Mouse (Mus musculus) heart, embryonic 11.5 days (tissue): Measurements from ENCODE around the gene Nipsnap1. TPM values are rescaled to one million over a fixed set of nuclear protein-coding genes. Genes with fewer than 3 reads are reported as not detected.

Experiments used
- ATAC-seq: fragments of 200-750 bp; cut with Nextera tagmentation; replicated peaks from 2 replicates; pipeline ENCODE4 v1.8.0; 2017; ENCODE audit warnings: moderate library complexity; ENCODE audit not compliant: insufficient number of reproducible peaks, low FRiP score, low TSS enrichment
- H3K27ac ChIP-seq: fragments of 300-500 bp; sonication (generic); 2 replicates; pipeline ENCODE4 v1.5.1; 2014; ENCODE audit warnings: mild to moderate bottlenecking, low read depth, low read length
- H3K27me3 ChIP-seq: fragments of 300-500 bp; sonication (generic); 2 replicates; pipeline ENCODE4 v1.6.1; 2014; ENCODE audit warnings: mild to moderate bottlenecking, low read length, mixed read lengths; ENCODE audit not compliant: control insufficient read depth, insufficient read depth
- H3K36me3 ChIP-seq: fragments of 300-500 bp; sonication (generic); 2 replicates; pipeline ENCODE4 v1.6.1; 2014; ENCODE audit warnings: mild to moderate bottlenecking, low read length, moderate library complexity, mixed read lengths; ENCODE audit not compliant: control insufficient read depth, insufficient read depth
- H3K4me1 ChIP-seq: fragments of 300-500 bp; sonication (generic); 2 replicates; pipeline ENCODE4 v1.6.1; 2014; ENCODE audit warnings: low read length; ENCODE audit not compliant: control insufficient read depth, insufficient read depth
- H3K4me2 ChIP-seq: fragments of 300-500 bp; sonication (generic); 2 replicates; pipeline ENCODE4 v1.6.1; 2014; ENCODE audit warnings: mild to moderate bottlenecking, moderate library complexity
- H3K4me3 ChIP-seq: fragments of 300-500 bp; sonication (generic); 2 replicates; pipeline ENCODE4 v1.5.1; 2014; ENCODE audit warnings: low read depth, low read length
- H3K9ac ChIP-seq: fragments of 300-500 bp; sonication (generic); 2 replicates; pipeline ENCODE4 v1.6.1; 2014; ENCODE audit warnings: mild to moderate bottlenecking, low read depth, low read length, moderate library complexity
- H3K9me3 ChIP-seq: fragments of 300-500 bp; sonication (generic); replicated peaks from 2 replicates; pipeline ENCODE4 v1.6.1; 2016; ENCODE audit warnings: low read length; ENCODE audit not compliant: control insufficient read depth
- WGBS: fragments of 180-500 bp; shearing (Covaris S2); extraction: QIAGEN DNeasy Blood & Tissue Kit; methylation state at CpG from one replicate; pipeline ENCODE4 v1.1.7; 2014; ENCODE audit not compliant: insufficient replicate concordance; 5-methylcytosine and 5-hydroxymethylcytosine counted together
- polyA plus RNA-seq: library from polyadenylated mRNA; unstranded; fragments of >200 nt; fragmentation: Nextera tagmentation; extraction: Ambion mirVana; gene quantifications from 2 replicates; pipeline ENCODE4 v1.2.1, GENCODE M21; 2014

Nipsnap1 gene
- polyA plus RNA-seq, 1 experiment from 2014 or later = 34.7 TPM

GRCm38 (mm10) chr11:4837342-4837741 is 36.4 kb upstream of the Nipsnap1 start:
- Histone ChIP-seq H3K4me1 (no peaks in the 10 kb centered on the region), H3K4me2 (no peak overlapping the region), H3K9ac (no peak overlapping the region), H3K27ac (no peak overlapping the region), H3K9me3 (no peaks in the 10 kb centered on the region), H3K27me3 (no peaks in the 10 kb centered on the region), H3K36me3 (no peaks in the 10 kb centered on the region), H3K4me3 (no peak overlapping the region)
- WGBS = 74% methylated on average over 5 of the region's 5 CpGs
- no peak for ATAC-seq

GRCm38 (mm10) chr11:4838235-4838634 is 35.5 kb upstream of the Nipsnap1 start:
- no peaks in the 10 kb centered on the region for H3K4me1 ChIP-seq
- H3K27me3 ChIP-seq = no peaks in the 10 kb centered on the region
- WGBS = 86% methylated on average over 1 of the region's 1 CpGs
- H3K4me2 ChIP-seq = no peak overlapping the region
- H3K27ac ChIP-seq = no peak overlapping the region
- no peak overlapping the region for H3K4me3 ChIP-seq
- no peaks in the 10 kb centered on the region for H3K36me3 ChIP-seq
- no peak for ATAC-seq
- H3K9me3 ChIP-seq = no peaks in the 10 kb centered on the region
- no peak overlapping the region for H3K9ac ChIP-seq

GRCm38 (mm10) chr11:4840942-4841526 is 32.7 kb upstream of the Nipsnap1 start:
- no peak overlapping the region for H3K9ac ChIP-seq
- no peak overlapping the region for H3K4me3 ChIP-seq
- ATAC-seq = no peak
- H3K4me1 ChIP-seq = no peaks in the 10 kb centered on the region
- H3K27me3 ChIP-seq = no peaks in the 10 kb centered on the region
- H3K9me3 ChIP-seq = no peaks in the 10 kb centered on the region
- H3K27ac ChIP-seq = no peak overlapping the region
- H3K36me3 ChIP-seq = no peaks in the 10 kb centered on the region
- H3K4me2 ChIP-seq = no peak overlapping the region
- 72% methylated on average over 3 of the region's 3 CpGs for WGBS

- peak overlapping the region; percentile 96 for H3K4me3 ChIP-seq
- ATAC-seq = peak; percentile 11; the same call in 1 of the 2 replicates
- H3K9me3 ChIP-seq = no peaks in the 10 kb centered on the region
- H3K27me3 ChIP-seq = no peaks in the 10 kb centered on the region
- WGBS = under 1% methylated on average over 50 of the region's 50 CpGs
- H3K4me1 ChIP-seq = no peaks in the 10 kb centered on the region
- peak overlapping the region; percentile 85 for H3K27ac ChIP-seq
- peak overlapping the region; percentile 93 for H3K9ac ChIP-seq
- H3K4me2 ChIP-seq = peak overlapping the region; percentile 76
- H3K36me3 ChIP-seq = no peaks in the 10 kb centered on the region
These were observed 25.1 kb upstream of the Nipsnap1 start for GRCm38 (mm10) chr11:4848483-4849248.

- WGBS = under 1% methylated on average over 51 of the region's 60 CpGs
- peak; percentile 99 for ATAC-seq
- Histone ChIP-seq H3K9me3 (no peaks in the 10 kb centered on the region), H3K27ac (peak within 1 kb of the TSS; percentile 85), H3K9ac (peak within 1 kb of the TSS; percentile 93), H3K4me1 (no peaks in the 10 kb centered on the region), H3K4me3 (peak within 1 kb of the TSS; percentile 96), H3K36me3 (no peaks in the 10 kb centered on the region), H3K27me3 (no peaks in the 10 kb centered on the region), H3K4me2 (peak within 1 kb of the TSS; percentile 76)
These were observed 24.4 kb upstream of the Nipsnap1 start, which contains the start of gene Nf2 for GRCm38 (mm10) chr11:4849258-4849943. TSS of gene Nf2 (minus strand) at chr11:4849536.

GRCm38 (mm10) chr11:4850404-4850803 is 23.3 kb upstream of the Nipsnap1 start:
- WGBS = 88% methylated on average over 2 of the region's 2 CpGs
- no peak overlapping the region for H3K27ac ChIP-seq
- H3K4me1 ChIP-seq = no peaks in the 10 kb centered on the region
- no peak overlapping the region for H3K4me2 ChIP-seq
- no peak for ATAC-seq
- H3K4me3 ChIP-seq = no peak overlapping the region
- no peaks in the 10 kb centered on the region for H3K27me3 ChIP-seq
- no peaks in the 10 kb centered on the region for H3K36me3 ChIP-seq
- H3K9ac ChIP-seq = no peak overlapping the region
- H3K9me3 ChIP-seq = no peaks in the 10 kb centered on the region

- H3K9ac ChIP-seq = no peak overlapping the region
- no peaks in the 10 kb centered on the region for H3K36me3 ChIP-seq
- ATAC-seq = no peak
- H3K4me2 ChIP-seq = no peak overlapping the region
- no peak overlapping the region for H3K27ac ChIP-seq
- no peaks in the 10 kb centered on the region for H3K9me3 ChIP-seq
- no peak overlapping the region for H3K4me3 ChIP-seq
- no peaks in the 10 kb centered on the region for H3K4me1 ChIP-seq
- H3K27me3 ChIP-seq = no peaks in the 10 kb centered on the region
These were observed 20.7 kb upstream of the Nipsnap1 start for GRCm38 (mm10) chr11:4853021-4853420.

- no peaks in the 10 kb centered on the region for H3K9me3 ChIP-seq
- H3K36me3 ChIP-seq = no peaks in the 10 kb centered on the region
- no peaks in the 10 kb centered on the region for H3K4me1 ChIP-seq
- H3K9ac ChIP-seq = no peak overlapping the region
- no peak overlapping the region for H3K27ac ChIP-seq
- ATAC-seq = no peak
- H3K27me3 ChIP-seq = no peaks in the 10 kb centered on the region
- no peak overlapping the region for H3K4me3 ChIP-seq
- WGBS = 90% methylated on average over 5 of the region's 5 CpGs
- no peak overlapping the region for H3K4me2 ChIP-seq
These were observed 19.6 kb upstream of the Nipsnap1 start for GRCm38 (mm10) chr11:4854181-4854580.
